Mouse (Mus musculus): ENCODE measurements at regions not wholly inside any gene's neighbourhood (a gene's known extent, or its start where the extent isn't known, plus 50 kb on each side); places are given as distances from the start of the nearest gene placed in this dataset.
A peak's percentile ranks its signal among the peaks of the same experiment; 100 is the strongest.

- no peak for ATAC-seq (ENCODE audit: low TSS enrichment)
These were observed 722.8 kb downstream of the Dach1 start for GRCm38 (mm10) chr14:97446793-97447192.

- no peak for ATAC-seq (ENCODE audit: low TSS enrichment)
These were observed 729.2 kb downstream of the Dach1 start for GRCm38 (mm10) chr14:97440326-97440725.

GRCm38 (mm10) chr14:97435453-97436233 lies 733.9 kb downstream of the Dach1 start:
- ATAC-seq (ENCODE audit: low TSS enrichment): peak; percentile 76

GRCm38 (mm10) chr14:97431221-97431620 lies 738.3 kb downstream of the Dach1 start:
- ATAC-seq (ENCODE audit: low TSS enrichment): peak; percentile 93

- no peak for ATAC-seq (ENCODE audit: low TSS enrichment)
These were observed 766.3 kb downstream of the Dach1 start for GRCm38 (mm10) chr14:97403176-97403795.

GRCm38 (mm10) chr14:97396385-97396784 lies 773.2 kb downstream of the Dach1 start:
- no peak for ATAC-seq (ENCODE audit: low TSS enrichment)

- ATAC-seq (ENCODE audit: low TSS enrichment): no peak
These were observed 773.7 kb downstream of the Dach1 start for GRCm38 (mm10) chr14:97395750-97396377.

- ATAC-seq (ENCODE audit: low TSS enrichment): no peak
These were observed 780.6 kb downstream of the Dach1 start for GRCm38 (mm10) chr14:97389005-97389404.

GRCm38 (mm10) chr14:97380131-97380530 lies 789.4 kb downstream of the Dach1 start:
- ATAC-seq (ENCODE audit: low TSS enrichment): no peak

GRCm38 (mm10) chr14:97356915-97357314 lies 812.6 kb downstream of the Dach1 start:
- ATAC-seq (ENCODE audit: low TSS enrichment): no peak

GRCm38 (mm10) chr14:97347970-97348369 lies 821.6 kb downstream of the Dach1 start:
- no peak for ATAC-seq (ENCODE audit: low TSS enrichment)

- peak; percentile 73; the same call in 1 of the 2 replicates for ATAC-seq (ENCODE audit: low TSS enrichment)
These were observed 812.5 kb upstream of the Klhl1 start for GRCm38 (mm10) chr14:97331388-97331787.

- no peak for ATAC-seq (ENCODE audit: low TSS enrichment)
These were observed 811.1 kb upstream of the Klhl1 start for GRCm38 (mm10) chr14:97329979-97330378.

- no peak for ATAC-seq (ENCODE audit: low TSS enrichment)
These were observed 774.2 kb upstream of the Klhl1 start for GRCm38 (mm10) chr14:97293109-97293508.

GRCm38 (mm10) chr14:97287447-97287846 lies 768.5 kb upstream of the Klhl1 start:
- no peak for ATAC-seq (ENCODE audit: low TSS enrichment)

GRCm38 (mm10) chr14:97258461-97258860 lies 739.6 kb upstream of the Klhl1 start:
- ATAC-seq (ENCODE audit: low TSS enrichment): no peak

All from frontal cortex, adult (tissue).